Mouse (Mus musculus): ENCODE results near the gene Tshr. TPM values are rescaled to one million over a fixed set of nuclear protein-coding genes. Genes with fewer than 3 reads are reported as not detected.
"Not testable (repeated sequence)": the region's sequence is repeated elsewhere in the genome, so short reads cannot be mapped to it uniquely, and the experiment has no call there.

The Tshr gene
- total RNA-seq, 2 experiments from 2014 or later: 0.10 to 0.42 TPM

DNA sequence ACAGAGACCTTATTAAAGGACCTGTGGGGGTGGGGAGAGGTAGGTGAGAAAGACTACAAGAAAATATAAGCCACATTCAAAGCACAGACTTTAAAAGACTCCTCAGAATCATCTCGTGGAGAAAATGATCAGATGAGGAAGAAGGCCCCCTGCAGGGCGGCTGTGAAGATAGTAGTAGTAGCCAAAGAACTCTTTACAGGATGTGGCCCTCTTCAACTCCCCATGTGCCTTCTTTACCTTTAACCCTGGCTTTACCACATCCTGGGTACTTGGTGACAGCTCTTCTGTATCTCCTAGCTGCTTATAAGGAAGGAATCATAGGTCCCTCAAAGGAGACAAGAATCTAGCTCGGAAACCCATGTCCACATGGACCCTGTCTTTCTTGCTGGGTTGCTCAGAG lies 139.3 kb downstream of the Tshr start:
- Histone ChIP-seq H3K4me3 (no peak overlapping the region), H3K27ac (no peak overlapping the region)
- no peak for DNase-seq
- intact Hi-C loops (cut with DNase I): no loop called here
- TF ChIP-seq CTCF (IDR thresholded peaks at IDR 0.05): no peak

DNA sequence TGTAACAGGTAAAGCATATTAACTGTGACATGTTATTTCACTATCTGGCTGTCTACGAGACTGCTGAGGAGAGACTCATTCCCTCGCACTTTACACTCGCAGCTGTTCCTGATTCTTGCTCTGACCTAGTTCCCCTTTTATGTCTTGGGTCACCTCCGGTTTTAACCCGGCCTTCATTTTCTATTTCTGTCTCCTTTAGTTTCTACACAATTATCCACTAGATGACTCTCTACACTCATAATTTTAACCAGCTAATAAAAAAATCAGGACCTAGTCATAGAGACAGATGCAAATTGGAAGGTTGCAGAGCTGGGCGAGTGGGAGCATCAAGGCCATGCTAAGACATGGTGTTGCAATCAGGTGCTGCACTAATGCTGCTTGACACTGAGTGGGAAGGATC lies 150.2 kb downstream of the Tshr start:
- TF ChIP-seq CTCF (IDR thresholded peaks at IDR 0.05): peak; percentile 34
- Histone ChIP-seq H3K27ac (peak overlapping the region; percentile 64), H3K4me3 (no peak overlapping the region)
- no peak for DNase-seq
- intact Hi-C loops (cut with DNase I): no loop called here

DNA sequence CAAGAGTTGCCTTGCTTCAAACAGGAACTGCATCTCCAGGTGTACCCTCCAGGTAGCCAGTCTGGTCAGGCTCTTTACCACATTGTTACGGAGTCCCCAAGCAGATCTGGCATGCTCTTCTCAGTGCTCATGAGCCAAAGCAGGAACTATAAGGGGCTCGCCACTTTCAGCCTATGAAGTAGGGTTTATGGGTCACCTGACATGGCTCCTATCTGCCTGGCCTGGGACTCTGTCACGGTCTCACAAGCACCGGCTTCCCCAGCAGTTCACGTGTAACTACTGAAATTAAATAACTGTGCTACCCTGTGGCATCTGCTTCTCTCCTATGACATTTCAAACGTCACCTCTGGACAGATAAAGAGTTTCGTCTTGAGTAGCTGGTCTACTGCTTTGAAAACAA lies 155.8 kb downstream of the Tshr start:
- DNase-seq: no peak
- Histone ChIP-seq H3K27ac (no peak overlapping the region), H3K4me3 (no peak overlapping the region)
- TF ChIP-seq CTCF (IDR thresholded peaks at IDR 0.05): no peak
- intact Hi-C loops (cut with DNase I): no loop called here

DNA sequence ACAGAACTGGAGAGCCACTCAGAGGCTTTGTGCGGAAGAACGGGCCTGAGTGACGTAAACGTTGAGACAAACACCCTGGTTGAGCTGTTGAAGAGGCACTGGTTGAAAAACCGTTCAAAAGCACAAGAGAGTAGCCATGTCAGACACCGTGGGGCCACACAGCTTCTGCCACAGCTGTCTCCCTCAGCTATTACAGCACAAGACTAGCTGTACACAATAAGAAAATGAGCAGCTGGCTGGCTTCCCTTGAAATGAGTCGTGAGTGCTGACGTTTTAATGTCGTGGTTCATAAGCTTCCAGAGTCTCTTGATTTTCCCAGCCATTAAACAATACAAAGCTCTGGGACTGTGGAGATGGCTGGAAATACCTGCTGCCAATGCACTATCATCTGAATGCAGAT lies 165.1 kb downstream of the Tshr start:
- intact Hi-C loops (cut with DNase I): no loop called here
- no peak for TF ChIP-seq CTCF (IDR thresholded peaks at IDR 0.05)

DNA sequence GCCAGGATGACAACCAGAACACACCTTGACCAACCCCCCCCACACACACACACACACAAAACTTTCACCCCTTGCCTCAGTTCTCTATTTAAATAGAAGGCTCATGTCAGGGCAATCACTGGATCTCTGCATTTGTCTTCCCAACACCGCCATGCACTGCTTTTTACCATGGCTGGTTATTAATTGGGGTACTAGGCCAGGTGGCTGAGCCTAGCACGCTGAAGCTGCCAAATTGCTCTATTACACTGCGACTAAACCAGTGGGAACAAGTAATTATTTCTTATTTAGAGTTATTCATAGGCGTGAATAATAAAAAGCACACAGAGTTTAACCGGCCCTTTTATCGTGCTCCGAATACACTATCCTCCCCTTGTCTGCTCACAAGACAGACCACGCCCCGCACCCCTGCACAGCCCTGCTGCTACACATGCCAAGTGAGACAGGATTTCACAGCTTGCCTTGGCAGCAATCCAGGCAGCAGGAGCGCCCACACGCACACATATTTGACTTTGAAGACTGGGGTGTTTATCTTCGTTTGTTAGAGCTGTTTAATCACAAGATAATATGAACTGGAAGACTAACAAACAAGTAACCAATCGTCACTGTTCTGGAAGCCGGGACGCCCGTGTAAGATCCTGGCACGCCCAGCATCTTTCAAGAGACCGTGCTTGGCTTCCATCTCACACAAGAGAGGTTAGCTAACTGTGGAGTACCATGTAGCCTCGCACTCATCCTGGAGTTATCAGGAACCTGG lies 167.6 kb downstream of the Tshr start:
- Histone ChIP-seq H3K27ac (no peak overlapping the region), H3K4me3 (peak overlapping the region; percentile 31)
- peak; percentile 74 for DNase-seq
- no peak for TF ChIP-seq CTCF (IDR thresholded peaks at IDR 0.05)
- intact Hi-C loops (cut with DNase I): no loop called here

More for the DNA sequence above, 165.1 kb downstream of the Tshr start:
- Histone ChIP-seq H3K27ac (no peak overlapping the region), H3K4me3 (no peak overlapping the region)
- no peak for DNase-seq

DNA sequence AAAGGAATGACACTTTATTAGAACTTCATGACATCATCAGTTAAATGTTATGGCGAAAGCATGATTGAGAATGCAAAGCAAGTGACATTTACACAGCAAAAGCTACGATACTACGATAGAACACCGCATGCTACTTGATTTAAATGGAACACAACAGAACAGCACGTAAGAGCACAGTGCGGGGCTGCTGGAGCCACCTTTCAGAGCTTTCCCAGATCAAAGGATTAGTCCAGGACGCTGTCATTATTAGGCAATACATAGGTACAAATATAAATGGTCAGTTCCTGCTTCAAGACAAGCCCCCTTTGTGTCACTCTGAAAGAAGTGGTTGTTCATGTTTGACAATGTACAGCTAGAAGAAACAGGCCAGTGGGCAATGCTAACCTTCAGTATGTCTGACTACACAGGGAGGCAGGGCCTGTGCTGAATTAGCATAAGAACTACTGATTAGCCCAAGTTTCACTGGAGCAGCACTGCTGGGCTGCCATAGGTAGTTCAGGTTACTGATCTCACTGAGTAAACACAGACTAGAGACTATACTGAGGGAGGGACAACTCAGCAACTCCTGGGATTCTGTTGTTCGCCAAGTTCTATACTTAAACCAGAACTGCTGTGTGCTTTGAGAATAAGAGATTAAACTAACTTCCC lies 173.1 kb downstream of the Tshr start:
- intact Hi-C loops (cut with DNase I): not testable (repeated sequence)

DNA sequence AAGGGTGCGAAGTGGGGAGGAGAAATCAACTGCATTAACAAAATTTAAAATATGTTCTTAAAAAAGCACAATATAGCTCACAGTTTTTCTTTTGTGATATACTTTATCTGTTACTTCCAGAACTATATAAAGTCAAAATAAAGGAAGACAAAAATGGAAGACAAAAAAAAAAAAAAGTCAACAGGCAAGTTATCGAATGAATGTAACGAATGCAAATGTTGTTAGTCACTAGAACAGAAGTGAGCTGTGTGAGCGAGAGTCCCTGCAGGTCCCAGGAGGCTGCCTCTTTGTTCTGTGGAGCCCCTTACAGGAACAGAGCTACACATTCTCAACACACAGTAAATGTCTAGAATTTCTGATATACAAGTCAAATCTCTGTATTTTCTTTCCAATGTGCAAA lies 173.8 kb downstream of the Tshr start:
- DNase-seq; intact Hi-C loops (cut with DNase I): not testable (repeated sequence)

More for the DNA sequence above, 173.1 kb downstream of the Tshr start:
- not testable (repeated sequence) for DNase-seq, H3K27ac ChIP-seq, H3K4me3 ChIP-seq

DNA sequence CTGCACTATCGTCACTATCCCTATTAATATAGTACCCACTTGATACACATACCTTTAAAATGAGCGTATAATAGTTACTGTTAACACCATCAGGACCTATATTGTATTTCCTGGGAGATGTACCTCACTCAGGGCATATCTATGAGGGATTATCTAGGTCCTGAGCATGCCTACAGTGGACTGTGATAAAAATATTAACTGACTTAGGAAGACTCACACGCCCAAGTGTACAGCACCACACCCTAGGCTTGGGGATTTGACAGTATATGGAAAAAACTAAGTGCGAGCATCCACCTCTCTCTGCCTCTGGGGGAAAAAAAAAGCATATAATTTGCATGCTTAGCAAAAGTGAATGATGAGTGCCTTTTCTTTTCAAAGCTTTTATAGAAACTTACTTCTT lies 182.8 kb downstream of the Tshr start:
- intact Hi-C loops (cut with DNase I): no loop called here
- H3K27ac ChIP-seq: no peak overlapping the region
- H3K4me3 ChIP-seq: no peak overlapping the region
- no peak for DNase-seq
- TF ChIP-seq CTCF (IDR thresholded peaks at IDR 0.05): no peak

More for the DNA sequence above, 173.8 kb downstream of the Tshr start:
- not testable (repeated sequence) for H3K27ac ChIP-seq, H3K4me3 ChIP-seq

DNA sequence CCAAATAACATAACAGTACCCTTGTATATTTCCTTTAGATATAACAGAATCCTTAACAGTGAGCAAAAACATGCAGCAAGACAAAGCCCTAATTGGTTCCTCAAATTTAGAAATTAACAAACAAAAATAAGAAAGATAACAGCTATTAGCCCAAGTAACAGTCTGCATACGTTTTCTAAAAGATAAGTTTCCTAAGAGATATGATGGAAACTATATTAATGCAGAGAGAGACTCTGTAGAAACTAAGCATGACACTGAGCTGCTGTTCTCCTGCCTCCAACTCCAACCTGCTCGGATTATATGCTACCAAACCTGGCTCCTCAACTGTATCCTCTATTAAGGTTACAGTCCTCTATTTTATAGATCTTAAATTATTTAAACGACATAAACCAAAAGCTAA lies 184.9 kb downstream of the Tshr start:
- no peak for DNase-seq
- Histone ChIP-seq H3K27ac (no peak overlapping the region), H3K4me3 (no peak overlapping the region)
- intact Hi-C loops (cut with DNase I): no loop called here
- no peak for TF ChIP-seq CTCF (IDR thresholded peaks at IDR 0.05)

DNA sequence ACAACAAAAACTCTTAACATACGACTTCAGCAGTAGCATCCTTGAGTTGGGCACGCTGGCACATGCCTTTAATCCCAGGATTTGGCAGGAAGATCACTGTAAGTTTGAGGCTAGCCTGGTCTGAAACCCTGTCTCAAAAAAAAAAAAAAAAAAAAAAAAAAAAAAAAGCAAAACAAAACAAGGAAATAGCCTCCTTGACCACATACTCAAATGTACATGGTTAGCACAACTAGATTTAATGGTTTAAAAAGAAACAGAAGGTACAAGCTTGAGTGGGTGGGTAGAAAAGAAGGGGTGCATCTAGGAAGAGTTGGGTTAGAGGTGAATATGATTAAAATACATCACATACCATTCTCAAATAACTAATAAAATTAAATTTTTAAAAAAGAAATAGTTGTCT lies 187.3 kb downstream of the Tshr start:
- Histone ChIP-seq H3K4me3 (no peak overlapping the region), H3K27ac (no peak overlapping the region)
- DNase-seq: no peak
- TF ChIP-seq CTCF (IDR thresholded peaks at IDR 0.05): no peak
- intact Hi-C loops (cut with DNase I): no loop called here

DNA sequence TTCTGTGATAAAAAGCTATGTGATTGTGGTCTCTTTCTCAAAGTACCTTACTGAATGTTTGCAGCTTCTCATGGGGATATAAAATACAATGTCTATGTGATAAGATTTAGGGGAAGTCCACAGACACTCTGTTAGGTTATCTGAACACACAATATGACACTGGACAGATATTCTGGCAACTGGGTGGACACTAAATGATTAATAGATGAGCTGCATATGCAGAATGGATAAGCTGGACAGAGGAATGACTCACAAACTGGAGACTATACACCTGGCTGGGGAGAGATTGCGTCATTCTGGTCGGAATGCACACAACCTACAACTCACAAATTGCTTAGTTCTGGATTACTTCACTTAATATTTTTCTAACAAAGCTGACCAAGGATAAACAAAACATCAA lies 195.3 kb downstream of the Tshr start:
- Histone ChIP-seq H3K27ac (no peak overlapping the region), H3K4me3 (no peak overlapping the region)
- DNase-seq: no peak
- intact Hi-C loops (cut with DNase I): no loop called here
- no peak for TF ChIP-seq CTCF (IDR thresholded peaks at IDR 0.05)

DNA sequence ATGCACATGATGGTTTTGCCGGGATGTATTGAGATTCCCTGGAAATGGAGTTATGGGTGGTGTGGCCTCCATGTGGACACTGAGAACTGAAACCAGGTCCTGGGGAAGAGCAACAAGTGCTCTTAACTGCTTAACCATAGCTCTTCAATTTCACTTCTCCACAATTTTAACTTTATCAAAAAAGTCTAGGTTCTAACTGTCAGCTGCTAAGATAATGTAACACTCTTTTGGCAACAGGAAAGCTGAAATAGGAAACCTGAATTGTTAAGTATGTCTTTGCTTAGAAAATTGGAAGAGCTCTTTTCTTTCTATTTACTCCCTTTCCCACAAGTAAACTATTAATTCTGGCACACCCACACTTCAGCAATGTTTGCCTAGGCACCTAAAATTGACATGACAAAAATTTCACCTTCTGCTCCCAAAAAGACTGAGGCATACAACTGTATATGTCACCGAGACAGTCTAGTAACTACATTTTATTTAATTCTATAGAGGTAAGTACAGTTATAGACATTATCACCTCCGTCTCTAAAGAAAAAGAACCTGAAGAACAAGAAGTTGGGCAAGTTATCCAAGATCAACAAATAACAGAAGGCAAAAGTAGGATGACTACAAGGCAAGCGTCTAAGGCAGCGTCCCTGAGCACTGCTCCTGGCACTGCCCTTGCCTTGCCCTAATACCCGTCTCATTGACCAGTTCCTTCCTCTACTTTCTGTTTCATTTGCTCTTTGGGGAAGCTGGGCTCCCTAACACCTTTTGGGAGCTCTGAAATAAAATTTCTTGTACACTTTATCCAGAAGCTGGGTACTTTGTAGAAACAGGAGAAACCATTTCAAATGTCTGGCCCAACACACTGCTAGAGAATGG lies 197.1 kb downstream of the Tshr start:
- intact Hi-C loops (cut with DNase I): no loop called here

More for the DNA sequence above, 197.1 kb downstream of the Tshr start:
- no peak for DNase-seq
- Histone ChIP-seq H3K27ac (no peak overlapping the region), H3K4me3 (no peak overlapping the region)
- no peak for TF ChIP-seq CTCF (IDR thresholded peaks at IDR 0.05)
